Mouse (Mus musculus) liver, embryonic 12.5 days (tissue): ENCODE measurements at regions not wholly inside any gene's neighbourhood (a gene's known extent, or its start where the extent isn't known, plus 50 kb on each side); places are given as distances from the start of the nearest gene placed in this dataset.

ENCODE experiments used
- ATAC-seq: fragments of 200-750 bp; cut with Nextera tagmentation; 2 replicates; pipeline ENCODE4 v1.8.0; 2017; ENCODE audit warnings: moderate number of reproducible peaks, mild to moderate bottlenecking, moderate library complexity
- H3K27ac ChIP-seq: fragments of 300-500 bp; sonication (generic); 2 replicates; pipeline ENCODE4 v1.5.1; 2016; ENCODE audit warnings: mild to moderate bottlenecking
- H3K27me3 ChIP-seq: fragments of 300-500 bp; sonication (generic); replicated peaks from 2 replicates; pipeline ENCODE4 v1.6.1; 2016; ENCODE audit warnings: mild to moderate bottlenecking, moderate library complexity
- H3K36me3 ChIP-seq: fragments of 300-500 bp; sonication (generic); 2 replicates; pipeline ENCODE4 v1.6.1; 2016; ENCODE audit warnings: mild to moderate bottlenecking, moderate library complexity
- H3K4me1 ChIP-seq: fragments of 300-500 bp; sonication (generic); 2 replicates; pipeline ENCODE4 v1.6.1; 2016
- H3K4me2 ChIP-seq: fragments of 300-500 bp; sonication (generic); 2 replicates; pipeline ENCODE4 v1.6.1; 2016; ENCODE audit warnings: mild to moderate bottlenecking, moderate library complexity
- H3K4me3 ChIP-seq: fragments of 300-500 bp; sonication (generic); 2 replicates; pipeline ENCODE4 v1.5.1; 2016; ENCODE audit warnings: mild to moderate bottlenecking, moderate library complexity
- H3K9ac ChIP-seq: fragments of 300-500 bp; sonication (generic); 2 replicates; pipeline ENCODE4 v1.6.1; 2016; ENCODE audit warnings: mild to moderate bottlenecking, moderate library complexity
- H3K9me3 ChIP-seq: fragments of 300-500 bp; sonication (generic); replicated peaks from 2 replicates; pipeline ENCODE4 v1.6.1; 2016; ENCODE audit warnings: mild to moderate bottlenecking, moderate library complexity
- WGBS: fragments of 180-500 bp; shearing (Covaris S2); methylation state at CpG from one replicate; pipeline ENCODE4 v1.1.7; 2016; ENCODE audit not compliant: insufficient replicate concordance; 5-methylcytosine and 5-hydroxymethylcytosine counted together

DNA sequence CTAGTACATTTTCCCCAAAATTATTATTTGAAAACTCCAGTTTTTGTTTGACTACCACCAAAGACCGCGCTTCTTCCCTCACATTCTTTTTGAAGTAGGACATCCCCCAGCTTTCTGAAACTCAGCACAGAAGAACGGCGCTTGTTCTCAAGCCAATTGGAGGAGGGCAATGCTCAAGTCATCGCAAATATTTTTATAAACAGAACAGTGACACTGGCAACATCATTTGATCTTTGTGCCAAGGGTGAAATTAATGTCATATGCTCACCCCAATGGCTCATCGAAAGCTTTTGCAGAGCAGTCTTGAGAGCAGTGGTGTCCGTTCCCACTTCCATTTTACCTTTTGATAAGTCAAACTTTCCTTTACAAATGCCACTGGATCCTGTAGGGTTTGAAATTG lies 420.5 kb upstream of the Zeb2 start:
- Histone ChIP-seq H3K27ac (no peak overlapping the region), H3K36me3 (no peaks in the 10 kb centered on the region), H3K27me3 (no peaks in the 10 kb centered on the region), H3K9ac (no peak overlapping the region), H3K4me2 (no peak overlapping the region), H3K4me3 (no peak overlapping the region), H3K4me1 (no peaks in the 10 kb centered on the region), H3K9me3 (no peaks in the 10 kb centered on the region)
- 86% methylated on average over 7 of the region's 7 CpGs for WGBS
- no peak for ATAC-seq

DNA sequence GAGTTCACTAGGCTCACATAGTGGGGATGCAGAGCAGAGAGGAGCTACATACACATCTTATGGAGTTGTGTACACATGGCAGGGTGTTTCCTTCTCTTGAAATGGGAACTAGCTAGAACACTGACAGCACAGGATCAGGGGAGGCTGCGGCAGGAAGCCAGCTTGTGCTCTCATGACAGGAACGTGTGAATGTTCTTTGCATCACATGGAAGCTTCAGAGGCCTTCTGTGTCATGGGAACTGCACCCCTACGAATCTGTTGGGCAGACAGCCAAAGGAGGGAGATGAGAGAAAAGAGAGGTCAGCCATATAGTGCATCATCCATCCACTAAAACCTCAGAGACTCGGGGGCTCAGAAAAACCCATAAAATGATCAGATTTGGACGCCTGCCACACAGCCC lies 417.6 kb upstream of the Zeb2 start:
- no peak for ATAC-seq
- Histone ChIP-seq H3K9ac (no peak overlapping the region), H3K9me3 (no peaks in the 10 kb centered on the region), H3K27ac (no peak overlapping the region), H3K27me3 (no peaks in the 10 kb centered on the region), H3K4me1 (no peaks in the 10 kb centered on the region), H3K4me2 (no peak overlapping the region), H3K36me3 (no peaks in the 10 kb centered on the region), H3K4me3 (no peak overlapping the region)
- 47% methylated on average over 5 of the region's 5 CpGs for WGBS

GRCm38 (mm10) chr2:45522310-45522709 lies 405.1 kb upstream of the Zeb2 start:
- Histone ChIP-seq H3K4me2 (no peak overlapping the region), H3K9ac (no peak overlapping the region), H3K36me3 (no peaks in the 10 kb centered on the region), H3K4me3 (no peak overlapping the region), H3K4me1 (no peaks in the 10 kb centered on the region), H3K9me3 (no peaks in the 10 kb centered on the region), H3K27ac (no peak overlapping the region), H3K27me3 (no peaks in the 10 kb centered on the region)
- no peak for ATAC-seq
- 70% methylated on average over 5 of the region's 5 CpGs for WGBS

- Histone ChIP-seq H3K4me3 (no peak overlapping the region), H3K36me3 (no peaks in the 10 kb centered on the region), H3K4me2 (no peak overlapping the region), H3K27me3 (no peaks in the 10 kb centered on the region), H3K9me3 (no peaks in the 10 kb centered on the region), H3K27ac (no peak overlapping the region), H3K4me1 (no peaks in the 10 kb centered on the region), H3K9ac (no peak overlapping the region)
- ATAC-seq, result no peak
- whole genome bisulfite sequencing, result 50% methylated on average over 4 of the region's 4 CpGs
Measured at GRCm38 (mm10) chr2:45519550-45520152, 402.5 kb upstream of the Zeb2 start.

- Histone ChIP-seq H3K4me2 (no peak overlapping the region), H3K9ac (no peak overlapping the region), H3K27ac (no peak overlapping the region), H3K36me3 (no peaks in the 10 kb centered on the region), H3K4me1 (no peaks in the 10 kb centered on the region), H3K4me3 (no peak overlapping the region), H3K9me3 (no peaks in the 10 kb centered on the region), H3K27me3 (no peaks in the 10 kb centered on the region)
- 47% methylated on average over 4 of the region's 4 CpGs for WGBS
- ATAC-seq, result no peak
Measured at GRCm38 (mm10) chr2:45514290-45515180, 397.3 kb upstream of the Zeb2 start.

- H3K36me3 ChIP-seq, result no peaks in the 10 kb centered on the region
- H3K4me3 ChIP-seq, result no peak overlapping the region
- H3K4me2 ChIP-seq, result no peak overlapping the region
- ATAC-seq, result no peak
- H3K9me3 ChIP-seq, result no peaks in the 10 kb centered on the region
- H3K9ac ChIP-seq, result no peak overlapping the region
- H3K27me3 ChIP-seq, result no peaks in the 10 kb centered on the region
- no peaks in the 10 kb centered on the region for H3K4me1 ChIP-seq
- H3K27ac ChIP-seq, result no peak overlapping the region
Measured at GRCm38 (mm10) chr2:45512852-45513251, 395.7 kb upstream of the Zeb2 start.

DNA sequence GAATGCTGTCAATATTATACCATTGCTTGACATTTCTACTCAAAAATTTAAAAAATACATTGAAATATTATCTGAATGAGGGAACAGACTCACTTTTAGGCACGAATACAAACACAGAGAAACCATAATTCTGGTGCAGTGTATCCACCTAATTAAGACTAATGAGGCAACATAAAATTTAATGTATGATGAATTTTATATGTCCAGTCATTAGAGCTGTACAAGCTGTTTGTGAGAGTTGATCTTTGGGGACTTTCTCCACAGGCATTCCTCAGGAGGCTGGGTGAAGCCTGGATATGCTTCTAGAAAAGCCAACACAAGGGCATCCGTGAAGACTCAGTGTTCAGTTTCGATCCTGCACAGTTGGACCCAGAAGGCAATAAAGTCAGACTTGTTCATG lies 394.6 kb upstream of the Zeb2 start:
- Histone ChIP-seq H3K9me3 (no peaks in the 10 kb centered on the region), H3K4me1 (no peaks in the 10 kb centered on the region), H3K4me2 (no peak overlapping the region), H3K27ac (no peak overlapping the region), H3K36me3 (no peaks in the 10 kb centered on the region), H3K27me3 (no peaks in the 10 kb centered on the region), H3K4me3 (no peak overlapping the region), H3K9ac (no peak overlapping the region)
- ATAC-seq, result no peak
- WGBS, result 66% methylated on average over 3 of the region's 3 CpGs

DNA sequence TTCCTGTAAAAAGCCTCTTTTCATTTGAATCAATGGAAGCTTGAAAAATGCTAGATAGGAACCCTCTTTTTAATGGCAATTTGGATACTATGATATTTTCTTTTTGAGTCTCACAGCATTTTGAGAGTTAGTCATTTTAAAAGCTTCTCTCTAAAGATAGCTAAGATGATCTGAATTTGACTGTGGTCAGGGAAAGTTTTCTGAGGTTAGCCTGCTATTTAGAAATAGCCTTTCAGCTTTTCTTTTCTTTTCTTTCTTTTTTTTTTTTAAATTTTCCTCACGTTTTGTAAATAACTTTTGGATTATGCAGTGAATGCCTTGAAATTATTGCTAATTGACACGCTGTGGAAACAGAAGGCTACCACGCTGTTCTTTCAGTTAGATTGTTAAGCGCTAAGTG lies 387.3 kb upstream of the Zeb2 start:
- no peaks in the 10 kb centered on the region for H3K9me3 ChIP-seq
- H3K4me1 ChIP-seq, result no peaks in the 10 kb centered on the region
- H3K4me3 ChIP-seq, result no peak overlapping the region
- H3K27me3 ChIP-seq, result no peaks in the 10 kb centered on the region
- no peak overlapping the region for H3K9ac ChIP-seq
- no peak overlapping the region for H3K4me2 ChIP-seq
- ATAC-seq, result no peak
- WGBS, result 67% methylated on average over 4 of the region's 4 CpGs
- no peak overlapping the region for H3K27ac ChIP-seq
- no peaks in the 10 kb centered on the region for H3K36me3 ChIP-seq

DNA sequence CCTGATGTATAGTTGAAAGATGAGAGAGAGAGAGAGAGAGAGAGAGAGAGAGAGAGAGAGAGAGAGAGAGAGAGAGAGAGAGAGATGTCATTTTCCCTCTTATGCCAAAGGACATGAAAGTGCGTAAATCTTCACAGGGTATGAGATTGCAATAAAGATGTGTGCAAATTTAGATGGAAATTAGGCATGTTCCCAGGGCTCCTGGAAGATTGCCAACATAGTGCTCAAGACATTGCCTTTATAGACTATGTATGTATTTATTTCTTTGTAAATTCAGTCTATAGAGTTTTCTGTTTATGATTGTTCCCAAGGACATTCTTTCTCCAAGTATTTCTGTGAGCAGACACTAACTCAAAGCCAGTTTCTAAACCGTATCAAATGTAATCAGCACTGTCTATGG lies 376.5 kb upstream of the Zeb2 start:
- WGBS, result 78% methylated on average over 2 of the region's 2 CpGs
- ATAC-seq, result no peak

GRCm38 (mm10) chr2:45486530-45486929 lies 369.3 kb upstream of the Zeb2 start:
- H3K27ac ChIP-seq, result no peak overlapping the region
- H3K27me3 ChIP-seq, result no peaks in the 10 kb centered on the region
- no peak overlapping the region for H3K4me3 ChIP-seq
- H3K36me3 ChIP-seq, result no peaks in the 10 kb centered on the region
- no peak overlapping the region for H3K9ac ChIP-seq
- no peak overlapping the region for H3K4me2 ChIP-seq
- no peak for ATAC-seq
- H3K9me3 ChIP-seq, result no peaks in the 10 kb centered on the region
- 69% methylated on average over 5 of the region's 5 CpGs for WGBS
- no peaks in the 10 kb centered on the region for H3K4me1 ChIP-seq

More for the DNA sequence above, 376.5 kb upstream of the Zeb2 start:
- no peaks in the 10 kb centered on the region for H3K4me1 ChIP-seq
- no peak overlapping the region for H3K4me2 ChIP-seq
- no peaks in the 10 kb centered on the region for H3K27me3 ChIP-seq
- no peak overlapping the region for H3K4me3 ChIP-seq
- no peaks in the 10 kb centered on the region for H3K9me3 ChIP-seq
- no peak overlapping the region for H3K9ac ChIP-seq
- no peaks in the 10 kb centered on the region for H3K36me3 ChIP-seq
- no peak overlapping the region for H3K27ac ChIP-seq

DNA sequence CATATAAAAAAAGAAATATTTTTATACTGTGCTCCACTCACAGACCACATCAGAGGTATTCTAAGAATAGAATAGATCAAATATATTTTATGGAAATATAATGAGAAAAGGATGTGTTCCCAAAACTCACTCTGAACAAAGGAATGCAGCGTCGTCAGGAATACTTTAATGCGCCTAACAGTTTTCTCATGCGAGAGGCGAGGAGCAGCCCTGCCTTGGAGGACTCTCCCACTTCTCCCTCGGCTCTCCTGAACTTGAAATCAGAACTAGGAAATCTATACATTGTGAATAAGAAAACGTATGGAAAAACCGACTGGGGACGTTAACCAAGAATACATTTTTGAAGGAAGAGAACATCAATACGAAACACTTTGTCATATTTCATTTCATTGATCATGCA lies 368.3 kb upstream of the Zeb2 start:
- no peak overlapping the region for H3K9ac ChIP-seq
- no peaks in the 10 kb centered on the region for H3K9me3 ChIP-seq
- H3K4me2 ChIP-seq, result no peak overlapping the region
- WGBS, result 79% methylated on average over 10 of the region's 10 CpGs
- no peak for ATAC-seq
- no peak overlapping the region for H3K4me3 ChIP-seq
- no peak overlapping the region for H3K27ac ChIP-seq
- no peaks in the 10 kb centered on the region for H3K36me3 ChIP-seq
- H3K4me1 ChIP-seq, result no peaks in the 10 kb centered on the region
- H3K27me3 ChIP-seq, result no peaks in the 10 kb centered on the region

GRCm38 (mm10) chr2:45480671-45481070 lies 363.5 kb upstream of the Zeb2 start:
- Histone ChIP-seq H3K27me3 (no peaks in the 10 kb centered on the region), H3K4me1 (no peaks in the 10 kb centered on the region), H3K36me3 (no peaks in the 10 kb centered on the region), H3K9ac (no peak overlapping the region), H3K4me2 (no peak overlapping the region), H3K4me3 (no peak overlapping the region), H3K9me3 (no peaks in the 10 kb centered on the region), H3K27ac (no peak overlapping the region)
- 71% methylated on average over 2 of the region's 2 CpGs for WGBS
- ATAC-seq, result no peak

- H3K27ac ChIP-seq, result no peak overlapping the region
- H3K4me1 ChIP-seq, result no peaks in the 10 kb centered on the region
- no peak overlapping the region for H3K9ac ChIP-seq
- no peaks in the 10 kb centered on the region for H3K27me3 ChIP-seq
- no peaks in the 10 kb centered on the region for H3K36me3 ChIP-seq
- no peak for ATAC-seq
- no peak overlapping the region for H3K4me2 ChIP-seq
- no peaks in the 10 kb centered on the region for H3K9me3 ChIP-seq
- H3K4me3 ChIP-seq, result no peak overlapping the region
Measured at GRCm38 (mm10) chr2:45475996-45476395, 358.8 kb upstream of the Zeb2 start.
